Mouse (Mus musculus) heart, postnatal 0 days (tissue): ENCODE results near the gene Soat2. TPM values are rescaled to one million over a fixed set of nuclear protein-coding genes. Genes with fewer than 3 reads are reported as not detected.

Source experiments
- ATAC-seq: fragments of 200-750 bp; cut with Nextera tagmentation; 2 replicates; pipeline ENCODE4 v1.8.0; 2017; ENCODE audit warnings: low read depth, moderate number of reproducible peaks, moderate library complexity; ENCODE audit not compliant: insufficient read depth
- DNase-seq: peaks from one replicate; pipeline ENCODE4 v3.0.0-alpha.2; 2016; ENCODE audit warnings: low spot score
- H3K27ac ChIP-seq: fragments of 300-500 bp; sonication (generic); 2 replicates; pipeline ENCODE4 v1.5.1; 2014; ENCODE audit warnings: low read depth, mild to moderate bottlenecking
- H3K27me3 ChIP-seq: fragments of 300-500 bp; sonication (generic); 2 replicates; pipeline ENCODE4 v1.6.1; 2014; ENCODE audit warnings: low read length, mixed read lengths; ENCODE audit not compliant: control insufficient read depth, insufficient read depth
- H3K36me3 ChIP-seq: fragments of 300-500 bp; sonication (generic); replicated peaks from 2 replicates; pipeline ENCODE4 v1.6.1; 2014; ENCODE audit warnings: low read length, mixed read lengths; ENCODE audit not compliant: control insufficient read depth, insufficient read depth
- H3K4me1 ChIP-seq: fragments of 300-500 bp; sonication (generic); 2 replicates; pipeline ENCODE4 v1.6.1; 2014; ENCODE audit warnings: antibody characterized with exemption; ENCODE audit not compliant: control insufficient read depth, insufficient read depth
- H3K4me2 ChIP-seq: fragments of 300-500 bp; sonication (generic); 2 replicates; pipeline ENCODE4 v1.6.1; 2014; ENCODE audit warnings: low read depth, mild to moderate bottlenecking, low read length, moderate library complexity
- H3K4me3 ChIP-seq: fragments of 300-500 bp; sonication (generic); 2 replicates; pipeline ENCODE4 v1.5.1; 2014; ENCODE audit warnings: low read depth, low read length
- H3K9ac ChIP-seq: fragments of 300-500 bp; sonication (generic); replicated peaks from 2 replicates; pipeline ENCODE4 v1.6.1; 2014; ENCODE audit warnings: low read depth, low read length, mixed read lengths
- H3K9me3 ChIP-seq: fragments of 300-500 bp; sonication (generic); replicated peaks from 2 replicates; pipeline ENCODE4 v1.6.1; 2016; ENCODE audit warnings: low read length; ENCODE audit not compliant: control insufficient read depth
- CTCF ChIP-seq: IDR thresholded peaks from 2 replicates; pipeline ENCODE4 v1.5.1; 2016; ENCODE audit warnings: antibody characterized with exemption, control low read depth, low read depth
- EP300 ChIP-seq: IDR thresholded peaks from 2 replicates; pipeline ENCODE4 v1.6.1; 2016; ENCODE audit warnings: antibody characterized with exemption, low read depth
- WGBS: fragments of 180-500 bp; shearing (Covaris S2); extraction: QIAGEN DNeasy Blood & Tissue Kit; methylation state at CpG from one replicate; pipeline ENCODE4 v1.1.7; 2014; 5-methylcytosine and 5-hydroxymethylcytosine counted together
- polyA plus RNA-seq: library from polyadenylated mRNA; unstranded; fragments of >200 nt; fragmentation: Nextera tagmentation; extraction: Ambion mirVana; gene quantifications from 2 replicates; pipeline ENCODE4 v1.2.1, GENCODE M21; 2015
- total RNA-seq: library from RNA; depleted of rRNA; stranded (reverse); fragments of >200 nt; gene quantifications from 2 replicates; pipeline ENCODE4 v1.2.3, GENCODE M21; 2014; ENCODE audit warnings: low replicate concordance

The Soat2 gene
- total and polyA plus RNA-seq, 2 experiments from 2014 or later, result 0.14 TPM; not detected in 1

DNA sequence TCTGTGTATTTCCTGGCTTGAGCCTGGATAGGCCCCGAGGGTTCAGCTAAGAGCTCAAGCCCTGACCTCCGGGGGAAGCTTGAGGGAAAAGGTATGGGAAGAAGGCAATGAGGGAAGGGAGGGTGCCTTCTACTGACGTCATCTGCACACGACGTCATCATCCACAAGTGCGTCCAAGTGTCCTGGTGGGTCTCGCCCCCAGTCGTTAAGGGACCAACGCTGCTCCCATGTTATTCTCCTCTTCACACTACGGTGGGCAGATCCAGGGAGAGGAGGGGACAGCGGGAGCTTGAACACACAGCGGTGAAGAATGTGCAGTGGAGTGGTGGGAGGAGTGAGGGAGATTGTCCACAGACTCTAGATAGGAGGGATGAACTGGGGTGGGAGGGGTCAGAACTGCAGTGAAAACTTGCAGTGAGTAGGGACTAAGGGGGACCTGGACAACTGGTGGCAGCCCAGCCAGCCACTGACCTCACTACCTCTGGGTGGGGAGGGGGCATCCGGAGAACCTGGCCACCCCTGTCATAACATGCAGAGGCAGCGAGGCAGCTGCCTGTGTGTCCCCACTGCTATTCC is 46.9 kb upstream of the Soat2 start:
- WGBS, result 9% methylated on average over 14 of the region's 14 CpGs
- Histone ChIP-seq H3K4me1 (peaks cover 63% of the 10 kb centered on the region), H3K4me3 (peak overlapping the region; percentile 56), H3K27me3 (no peaks in the 10 kb centered on the region), H3K4me2 (peak overlapping the region; percentile 77), H3K9ac (peak overlapping the region; percentile 84), H3K9me3 (no peaks in the 10 kb centered on the region), H3K27ac (peak overlapping the region; percentile 99), H3K36me3 (peaks cover 24% of the 10 kb centered on the region)
- ATAC-seq (peak; percentile 37), DNase-seq (peak; percentile 90)
- TF ChIP-seq EP300, result no peak; the same call in 1 of the 2 replicates
- TF ChIP-seq CTCF, result no peak

DNA sequence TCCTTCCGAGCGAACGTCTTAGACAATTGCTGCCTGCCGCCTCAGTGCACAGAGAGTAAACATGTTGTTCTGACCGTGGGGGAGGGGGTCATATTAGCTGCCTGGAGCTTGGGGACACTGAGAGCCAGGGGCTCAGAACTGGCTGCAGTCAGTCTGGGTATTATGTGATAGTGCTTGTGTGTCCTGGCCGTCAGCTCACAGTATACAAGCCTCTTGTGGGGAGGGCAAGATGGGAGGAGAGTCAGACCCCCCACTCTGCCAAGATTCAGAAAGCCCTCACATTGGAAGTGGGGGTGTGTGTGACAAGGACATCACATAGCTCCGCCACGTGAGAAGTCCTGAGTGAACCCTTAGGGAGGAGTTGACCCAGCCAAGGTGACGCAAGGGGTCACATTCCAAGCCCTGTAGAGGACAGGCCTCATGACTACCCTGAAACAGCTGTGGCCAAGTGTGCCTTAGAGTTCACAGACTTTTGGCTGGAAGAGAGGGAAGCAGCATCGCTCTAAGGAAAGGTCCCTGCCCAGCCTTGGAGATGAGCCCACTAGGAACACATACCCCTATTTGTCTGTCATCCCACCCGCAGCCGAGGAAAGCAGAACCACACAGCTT is 46.3 kb upstream of the Soat2 start:
- peak overlapping the region; percentile 84 for H3K9ac ChIP-seq
- H3K9me3 ChIP-seq, result no peaks in the 10 kb centered on the region
- DNase-seq, result peak; percentile 84
- ATAC-seq, result peak; percentile 31
- 15% methylated on average over 12 of the region's 12 CpGs for WGBS
- H3K4me3 ChIP-seq, result peak overlapping the region; percentile 56
- H3K4me2 ChIP-seq, result peak overlapping the region; percentile 77
- TF ChIP-seq CTCF (no peak), EP300 (peak; percentile 51)
- peak overlapping the region; percentile 99 for H3K27ac ChIP-seq
- no peaks in the 10 kb centered on the region for H3K27me3 ChIP-seq
- H3K4me1 ChIP-seq, result peaks cover 68% of the 10 kb centered on the region
- peaks cover 30% of the 10 kb centered on the region for H3K36me3 ChIP-seq

DNA sequence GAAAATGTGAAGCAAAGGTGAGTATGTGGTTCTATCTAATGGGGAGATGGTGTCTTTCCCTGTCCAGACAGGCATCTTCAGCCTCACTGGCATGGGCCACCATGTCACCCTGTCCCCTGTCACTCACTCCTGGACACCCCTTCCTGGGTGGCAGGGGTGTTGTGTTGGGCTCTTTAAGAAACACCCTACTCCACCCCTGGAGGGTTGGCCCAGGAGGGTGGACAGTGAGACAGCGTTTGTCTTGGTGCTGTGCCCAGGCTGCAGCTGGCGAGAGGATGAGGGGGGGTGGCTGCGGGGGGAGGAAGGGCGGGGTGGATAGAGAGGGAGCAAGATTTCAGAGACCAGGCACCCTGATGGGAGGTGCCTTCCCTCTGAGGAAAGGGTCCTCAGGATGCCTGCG is 45.0 kb upstream of the Soat2 start:
- 11% methylated on average over 5 of the region's 5 CpGs for WGBS
- H3K4me1 ChIP-seq, result peaks cover 65% of the 10 kb centered on the region
- DNase-seq (peak; percentile 72), ATAC-seq (0 out of 2 replicates have a peak, but pooled peaks have one; percentile 4)
- H3K9ac ChIP-seq, result no peak overlapping the region
- H3K27me3 ChIP-seq, result no peaks in the 10 kb centered on the region
- H3K4me2 ChIP-seq, result peak overlapping the region; percentile 24
- no peak for TF ChIP-seq CTCF
- no peak; the same call in 1 of the 2 replicates for TF ChIP-seq EP300
- peak overlapping the region; percentile 46 for H3K27ac ChIP-seq
- H3K9me3 ChIP-seq, result no peaks in the 10 kb centered on the region
- no peak overlapping the region for H3K4me3 ChIP-seq
- peaks cover 42% of the 10 kb centered on the region for H3K36me3 ChIP-seq

DNA sequence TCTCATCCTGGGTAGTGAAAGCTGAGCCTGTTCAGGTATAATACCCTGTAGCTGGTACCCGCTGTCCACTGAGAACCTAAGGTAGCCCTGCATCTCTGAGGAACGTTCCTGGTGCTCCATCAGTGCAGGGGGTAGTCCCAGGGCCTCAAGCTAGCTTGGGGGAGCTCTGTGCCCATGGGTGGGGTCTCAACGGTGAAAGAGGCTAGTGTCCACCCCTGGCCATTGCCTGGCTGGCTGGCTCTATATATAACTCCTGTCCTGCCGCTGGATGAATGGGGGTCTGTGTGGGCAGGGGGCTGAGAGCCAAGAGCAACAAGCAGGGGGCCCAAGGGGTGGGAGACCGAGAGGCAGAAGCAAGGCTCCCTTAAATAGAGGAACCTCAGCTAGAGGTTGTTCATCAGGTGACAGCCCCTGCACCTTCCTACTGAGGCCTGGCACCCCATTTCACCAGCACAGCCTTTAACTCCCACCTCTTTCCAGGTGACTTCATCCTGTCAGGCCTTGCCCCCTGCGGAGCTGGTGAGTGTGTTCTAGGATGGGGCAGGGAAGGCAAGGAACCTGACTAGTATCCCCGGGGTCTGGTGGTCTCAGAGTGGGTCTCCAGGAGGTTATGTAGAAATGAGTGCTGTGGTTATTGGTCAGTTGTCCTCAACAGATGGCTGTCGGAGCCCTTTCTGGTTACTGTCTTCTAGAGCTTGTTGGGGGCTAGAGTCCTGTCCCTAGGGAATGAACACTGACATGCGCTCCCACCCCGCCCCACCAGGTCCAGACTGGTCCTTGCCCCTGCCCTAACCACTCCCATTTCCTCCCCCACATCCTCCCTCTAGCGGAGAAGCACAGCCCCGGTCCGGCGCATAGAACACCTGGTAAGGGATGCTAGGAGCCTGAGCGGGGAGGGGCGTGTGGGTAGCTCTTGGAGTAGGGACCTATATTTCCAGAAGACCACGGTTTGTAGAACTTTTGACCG is 44.3 kb upstream of the Soat2 start:
- Histone ChIP-seq H3K27ac (peak overlapping the region; percentile 46; the same call in 1 of the 2 replicates), H3K4me3 (no peak overlapping the region), H3K9ac (0 out of 2 replicates have a peak overlapping the region, but pooled peaks have one; percentile 27), H3K36me3 (peaks cover 48% of the 10 kb centered on the region), H3K27me3 (no peaks in the 10 kb centered on the region), H3K4me1 (peaks cover 59% of the 10 kb centered on the region), H3K9me3 (no peaks in the 10 kb centered on the region), H3K4me2 (peak overlapping the region; percentile 24)
- no peak for ATAC-seq
- DNase-seq, result no peak
- WGBS, result 37% methylated on average over 18 of the region's 18 CpGs
- TF ChIP-seq CTCF (peak; percentile 29), EP300 (no peak; the same call in 1 of the 2 replicates)

DNA sequence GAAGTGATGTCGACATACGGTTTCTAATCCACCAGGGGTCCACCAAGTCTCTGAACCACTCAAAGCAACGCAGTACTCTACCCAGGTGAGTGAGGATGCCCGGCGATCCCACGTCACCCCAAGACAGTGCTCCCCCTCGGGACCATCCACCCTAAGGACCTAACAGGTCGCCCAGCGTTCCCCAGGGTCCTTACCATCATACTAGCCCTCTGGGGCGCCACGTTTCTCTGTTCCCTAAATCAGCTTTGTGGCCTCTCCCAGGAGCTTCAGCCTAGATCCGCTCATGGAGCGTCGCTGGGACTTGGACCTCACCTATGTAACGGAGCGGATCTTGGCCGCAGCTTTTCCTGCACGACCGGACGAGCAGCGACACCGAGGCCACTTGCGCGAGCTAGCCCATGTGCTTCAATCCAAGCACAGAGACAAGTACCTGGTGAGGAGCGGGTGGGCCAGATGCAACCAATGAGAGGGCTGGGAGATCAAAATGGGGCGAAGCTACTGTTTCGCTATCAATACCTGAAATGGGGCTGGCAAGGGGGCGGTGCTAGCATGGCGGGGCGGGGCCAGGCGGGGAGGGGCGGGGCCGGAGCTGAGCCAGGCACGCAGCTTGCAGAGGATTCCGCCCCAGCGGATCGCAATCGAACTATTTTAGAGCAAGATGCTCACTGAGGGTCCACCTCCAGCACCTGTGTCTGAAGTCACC is 43.4 kb upstream of the Soat2 start:
- Histone ChIP-seq H3K9me3 (no peaks in the 10 kb centered on the region), H3K36me3 (peaks cover 57% of the 10 kb centered on the region), H3K27me3 (no peaks in the 10 kb centered on the region), H3K27ac (no peak overlapping the region), H3K4me1 (peaks cover 51% of the 10 kb centered on the region), H3K4me2 (no peak overlapping the region), H3K4me3 (no peak overlapping the region), H3K9ac (no peak overlapping the region)
- TF ChIP-seq CTCF (no peak), EP300 (no peak)
- DNase-seq (no peak), ATAC-seq (no peak)
- WGBS, result 47% methylated on average over 38 of the region's 38 CpGs
